Mouse (Mus musculus): ENCODE results near the gene Cnbd2. TPM values are rescaled to one million over a fixed set of nuclear protein-coding genes. Genes with fewer than 3 reads are reported as not detected.
A peak's percentile ranks its signal among the peaks of the same experiment; 100 is the strongest.

Cnbd2 gene
- polyA plus RNA-seq (2012; ENCODE audit: insufficient read depth, insufficient read length, low replicate concordance, missing spikeins): not detected in 2 replicates

DNA sequence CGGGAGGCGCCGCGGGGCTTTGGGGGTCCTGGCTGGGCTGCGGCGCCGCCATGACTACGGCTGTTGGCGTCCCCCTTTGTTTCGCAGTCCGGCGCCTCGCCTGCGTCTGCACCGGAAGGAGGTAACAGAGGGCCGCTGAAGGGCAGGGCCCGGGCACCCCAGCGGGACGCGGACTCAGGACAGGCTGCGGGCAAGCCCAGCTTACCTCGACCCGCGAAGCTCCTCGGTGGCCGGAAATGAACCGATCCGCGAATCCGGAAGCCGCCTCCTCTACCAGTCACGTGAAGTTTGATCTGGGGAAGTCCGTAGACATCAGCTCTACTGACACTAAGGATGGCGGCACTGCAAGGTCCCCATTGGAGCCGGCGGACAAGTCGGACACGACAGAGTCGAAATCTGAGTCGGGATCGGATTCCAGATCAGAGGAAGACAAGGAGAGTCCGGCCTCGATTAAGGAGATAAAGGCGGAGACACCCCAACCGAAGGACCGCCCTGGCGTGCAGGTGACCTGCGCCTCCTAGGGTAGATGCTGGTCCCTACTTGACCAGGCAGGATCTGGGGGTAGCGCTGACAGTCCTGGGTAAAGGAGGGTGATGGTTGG is at the start of gene Cnbd2, which contains the start of gene Scand1:
Cnbd2 (plus strand) TSS at position 3 of the 601 bp plus-strand sequence.
Scand1 (minus strand) TSS at position 408 of the 601 bp plus-strand sequence.
- Histone ChIP-seq H3K27ac (ENCODE audit: insufficient read depth, low read depth, low read length) (peak within 1 kb of the TSS; percentile 65), H3K4me3 (ENCODE audit: insufficient read depth, low read depth, low read length) (peak within 1 kb of the TSS; percentile 78), H3K4me1 (ENCODE audit: control insufficient read depth, insufficient read depth, low read length) (peaks cover 3% of the 10 kb centered on the region; the same call in 1 of the 2 replicates)
- under 1% methylated on average over 49 of the region's 49 CpGs for WGBS
- TF ChIP-seq POLR2A (IDR thresholded peaks at IDR 0.05; ENCODE audit: insufficient read depth, low read depth, low read length) (peak; percentile 51; the same call in 1 of the 2 replicates), CTCF (IDR thresholded peaks at IDR 0.05; ENCODE audit: insufficient read depth, low read depth, low read length) (peak; percentile 34; the same call in 1 of the 2 replicates)

GRCm38 (mm10) chr2:156263204-156263893 is 48.8 kb upstream of the Cnbd2 start:
- H3K27ac ChIP-seq (ENCODE audit: insufficient read depth, low read depth, low read length): no peak overlapping the region
- no peak for TF ChIP-seq POLR2A (IDR thresholded peaks at IDR 0.05; ENCODE audit: insufficient read depth, low read depth, low read length)
- TF ChIP-seq CTCF (IDR thresholded peaks at IDR 0.05; ENCODE audit: insufficient read depth, low read depth, low read length): no peak
- no peak overlapping the region for H3K4me3 ChIP-seq (ENCODE audit: insufficient read depth, low read depth, low read length)
- peaks cover 7% of the 10 kb centered on the region for H3K4me1 ChIP-seq (ENCODE audit: control insufficient read depth, insufficient read depth, low read length)
- WGBS: 68% methylated on average over 4 of the region's 4 CpGs

DNA sequence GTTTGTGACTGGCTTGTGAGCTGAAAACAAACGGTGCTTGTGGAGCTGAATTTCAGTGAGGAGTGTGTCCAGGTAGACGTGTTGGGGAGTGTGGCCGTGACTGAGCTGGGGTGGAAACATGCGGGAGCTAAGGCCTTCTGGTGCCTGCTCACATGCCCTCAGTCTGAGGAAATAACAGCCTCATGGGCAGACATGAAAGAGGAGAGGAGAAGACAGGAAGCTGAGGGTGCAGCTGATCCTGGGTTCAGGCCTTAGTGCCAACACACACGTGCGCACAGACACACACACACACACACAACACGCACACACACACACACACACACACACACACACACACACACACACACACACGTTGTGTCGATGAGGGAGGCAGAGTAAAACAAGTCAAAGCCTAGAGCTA is 44.5 kb upstream of the Cnbd2 start:
- H3K27ac ChIP-seq (ENCODE audit: insufficient read depth, low read depth, low read length): no peak overlapping the region
- peaks cover 3% of the 10 kb centered on the region; the same call in 1 of the 2 replicates for H3K4me1 ChIP-seq (ENCODE audit: control insufficient read depth, insufficient read depth, low read length)
- TF ChIP-seq CTCF (IDR thresholded peaks at IDR 0.05; ENCODE audit: insufficient read depth, low read depth, low read length): no peak
- no peak for TF ChIP-seq POLR2A (IDR thresholded peaks at IDR 0.05; ENCODE audit: insufficient read depth, low read depth, low read length)
- no peak overlapping the region for H3K4me3 ChIP-seq (ENCODE audit: insufficient read depth, low read depth, low read length)
- 87% methylated on average over 7 of the region's 9 CpGs for WGBS

DNA sequence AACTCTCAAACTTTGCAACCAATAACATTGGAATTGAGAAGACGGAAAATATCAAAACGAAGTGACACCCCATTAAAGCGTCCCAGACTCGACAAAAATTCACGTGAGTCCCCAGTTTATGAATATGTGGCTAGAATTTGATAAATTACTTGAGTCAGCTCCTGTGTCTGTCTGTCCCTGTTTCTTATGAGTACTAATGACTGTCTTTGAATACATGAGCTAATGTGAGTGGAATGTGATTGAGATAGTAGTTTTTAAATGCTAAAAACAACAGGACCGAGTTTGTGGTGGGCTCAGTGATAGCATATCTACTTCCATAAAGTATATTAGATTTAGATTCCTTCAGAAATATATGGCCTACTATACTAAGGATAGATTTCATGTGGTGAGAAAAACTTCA is 39.5 kb upstream of the Cnbd2 start:
- TF ChIP-seq CTCF (IDR thresholded peaks at IDR 0.05; ENCODE audit: insufficient read depth, low read depth, low read length) (no peak), POLR2A (IDR thresholded peaks at IDR 0.05; ENCODE audit: insufficient read depth, low read depth, low read length) (no peak)
- 93% methylated on average over 6 of the region's 6 CpGs for WGBS
- Histone ChIP-seq H3K4me1 (ENCODE audit: control insufficient read depth, insufficient read depth, low read length) (peaks cover 3% of the 10 kb centered on the region; the same call in 1 of the 2 replicates), H3K27ac (ENCODE audit: insufficient read depth, low read depth, low read length) (no peak overlapping the region), H3K4me3 (ENCODE audit: insufficient read depth, low read depth, low read length) (no peak overlapping the region)

- 28% methylated on average over 4 of the region's 4 CpGs for whole genome bisulfite sequencing
- H3K27ac ChIP-seq (ENCODE audit: insufficient read depth, low read depth, low read length): peak overlapping the region; percentile 29
- no peak overlapping the region for H3K4me3 ChIP-seq (ENCODE audit: insufficient read depth, low read depth, low read length)
- 0 out of 2 replicates have a peak, but pooled peaks cover 2% of the 10 kb centered on the region for H3K4me1 ChIP-seq (ENCODE audit: control insufficient read depth, insufficient read depth, low read length)
- TF ChIP-seq POLR2A (IDR thresholded peaks at IDR 0.05; ENCODE audit: insufficient read depth, low read depth, low read length): no peak
- 0 out of 2 replicates have a peak, but pooled peaks have one; percentile 17 for TF ChIP-seq CTCF (IDR thresholded peaks at IDR 0.05; ENCODE audit: insufficient read depth, low read depth, low read length)
Observed at GRCm38 (mm10) chr2:156278226-156279017, 33.7 kb upstream of the Cnbd2 start.

- H3K27ac ChIP-seq (ENCODE audit: insufficient read depth, low read depth, low read length): no peak overlapping the region
- TF ChIP-seq POLR2A (IDR thresholded peaks at IDR 0.05; ENCODE audit: insufficient read depth, low read depth, low read length) (no peak), CTCF (IDR thresholded peaks at IDR 0.05; ENCODE audit: insufficient read depth, low read depth, low read length) (no peak)
- 72% methylated on average over 4 of the region's 4 CpGs for WGBS
- no peak overlapping the region for H3K4me3 ChIP-seq (ENCODE audit: insufficient read depth, low read depth, low read length)
- 0 out of 2 replicates have a peak, but pooled peaks cover 2% of the 10 kb centered on the region for H3K4me1 ChIP-seq (ENCODE audit: control insufficient read depth, insufficient read depth, low read length)
Observed at GRCm38 (mm10) chr2:156281227-156281626, 30.9 kb upstream of the Cnbd2 start.

- 83% methylated on average over 2 of the region's 2 CpGs for WGBS
- no peak overlapping the region for H3K27ac ChIP-seq (ENCODE audit: insufficient read depth, low read depth, low read length)
- H3K4me3 ChIP-seq (ENCODE audit: insufficient read depth, low read depth, low read length): no peak overlapping the region
- TF ChIP-seq POLR2A (IDR thresholded peaks at IDR 0.05; ENCODE audit: insufficient read depth, low read depth, low read length): no peak
- TF ChIP-seq CTCF (IDR thresholded peaks at IDR 0.05; ENCODE audit: insufficient read depth, low read depth, low read length): no peak
- no peaks in the 10 kb centered on the region for H3K4me1 ChIP-seq (ENCODE audit: control insufficient read depth, insufficient read depth, low read length)
Observed at GRCm38 (mm10) chr2:156285161-156285560, 26.9 kb upstream of the Cnbd2 start.

DNA sequence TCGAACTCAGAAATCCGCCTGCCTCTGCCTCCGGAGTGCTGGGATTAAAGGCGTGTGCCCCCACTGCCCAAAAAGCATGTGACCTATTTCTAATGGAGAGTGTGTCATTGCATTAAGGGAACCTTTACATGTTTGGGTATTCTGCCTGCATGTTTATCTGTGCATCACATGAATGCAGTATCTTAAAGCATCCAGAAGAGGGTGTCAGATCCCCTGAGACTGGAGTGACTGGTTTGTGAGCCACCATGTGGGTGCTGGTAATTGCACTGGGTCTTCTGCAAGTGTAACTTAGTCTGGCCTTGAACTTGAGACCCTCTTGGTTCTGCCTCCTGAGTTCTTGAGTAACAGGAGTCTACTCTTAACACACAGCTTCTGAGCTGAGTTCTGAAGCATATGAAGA is 25.4 kb upstream of the Cnbd2 start:
- TF ChIP-seq CTCF (IDR thresholded peaks at IDR 0.05; ENCODE audit: insufficient read depth, low read depth, low read length): no peak
- H3K4me1 ChIP-seq (ENCODE audit: control insufficient read depth, insufficient read depth, low read length): no peaks in the 10 kb centered on the region
- 96% methylated on average over 4 of the region's 4 CpGs for WGBS

More for the DNA sequence above, 25.4 kb upstream of the Cnbd2 start:
- no peak overlapping the region for H3K4me3 ChIP-seq (ENCODE audit: insufficient read depth, low read depth, low read length)
- H3K27ac ChIP-seq (ENCODE audit: insufficient read depth, low read depth, low read length): no peak overlapping the region
